Mouse (Mus musculus) cerebellum, postnatal 14 days (tissue): ENCODE measurements around the gene Gm4756.
"Not testable (repeated sequence)": the region's sequence is repeated elsewhere in the genome, so short reads cannot be mapped to it uniquely, and the experiment has no call there.

ENCODE experiments used
- DNase-seq, 2 experiments: peaks; one replicate each; pipeline ENCODE4 v3.0.0; 2021; ENCODE audit warnings: mixed read lengths in 2 of 2

The Gm4756 gene

DNA sequence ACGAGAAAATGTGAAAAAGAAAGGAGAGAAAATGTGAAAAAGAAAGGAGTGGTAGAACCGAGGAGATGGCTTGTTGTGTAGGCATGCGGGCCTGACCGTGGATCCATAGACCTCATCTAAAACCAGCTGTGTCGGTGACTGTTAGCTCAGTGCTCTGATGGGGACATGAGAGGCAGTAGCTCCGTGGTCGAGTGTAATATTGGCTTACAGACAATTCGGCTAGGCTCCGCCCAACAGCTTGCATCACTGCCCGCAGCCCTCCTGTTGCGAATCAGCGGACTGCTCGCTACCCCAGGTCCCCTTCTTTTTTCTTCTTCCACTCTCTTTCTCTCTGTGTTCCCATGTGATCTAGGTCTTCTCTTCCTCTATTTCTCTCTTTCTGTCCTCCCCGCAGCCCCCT lies 540 bp downstream of the Gm4756 start:
- no peak for DNase-seq

GRCm38 (mm10) chr12:72638025-72638424 lies 11.4 kb downstream of the Gm4756 start:
- DNase-seq: no peak

- no peak for DNase-seq
Measured at GRCm38 (mm10) chr12:72628751-72629150, 20.7 kb downstream of the Gm4756 start.

GRCm38 (mm10) chr12:72622853-72623496 lies 26.5 kb downstream of the Gm4756 start:
- no peak for DNase-seq

- DNase-seq: no peak
Measured at GRCm38 (mm10) chr12:72621441-72621840, 28.0 kb downstream of the Gm4756 start.

- peak; percentile 5 to 18 for DNase-seq
Measured at GRCm38 (mm10) chr12:72620856-72621255, 28.6 kb downstream of the Gm4756 start.

DNA sequence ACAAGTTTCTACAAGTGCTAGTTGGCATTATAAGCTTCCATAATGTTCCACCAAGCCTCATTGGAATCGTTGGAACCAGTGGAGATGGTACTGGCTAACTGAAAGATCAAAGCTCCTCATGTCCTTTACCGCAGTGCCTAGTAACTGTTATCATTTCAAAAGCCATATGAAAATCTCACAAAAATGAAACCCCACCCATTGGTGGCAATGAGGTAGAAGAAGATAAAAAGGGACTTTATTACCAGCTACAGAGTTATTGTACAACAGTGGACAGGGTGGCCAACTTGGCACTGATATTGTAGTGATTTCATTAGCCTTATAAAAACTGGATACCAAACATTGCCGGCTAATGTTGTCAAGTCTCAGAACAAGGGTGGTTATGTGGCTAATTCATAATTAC lies 37.4 kb downstream of the Gm4756 start:
- no peak for DNase-seq

GRCm38 (mm10) chr12:72598731-72599130 lies 50.7 kb downstream of the Gm4756 start:
- not testable (repeated sequence) for DNase-seq

DNA sequence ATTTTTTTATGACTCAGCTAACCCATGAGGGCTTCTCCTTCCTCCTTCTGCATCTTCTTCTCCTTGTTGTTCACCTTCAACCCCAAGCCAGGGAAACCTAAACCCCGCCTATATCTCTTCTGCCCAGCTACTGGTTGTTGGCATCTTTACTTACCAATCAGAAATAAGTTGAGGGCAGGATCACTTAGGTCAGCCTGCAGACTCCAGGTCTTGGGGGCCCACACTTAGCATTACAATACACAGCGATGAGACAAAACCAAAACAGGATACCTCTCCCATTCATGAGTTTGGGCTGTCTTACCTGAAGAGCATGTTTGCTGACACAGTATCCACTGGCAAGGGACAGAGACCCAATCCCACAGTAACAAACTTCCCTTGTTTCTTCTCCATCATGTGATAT lies 55.5 kb downstream of the Gm4756 start:
- DNase-seq: no peak

DNA sequence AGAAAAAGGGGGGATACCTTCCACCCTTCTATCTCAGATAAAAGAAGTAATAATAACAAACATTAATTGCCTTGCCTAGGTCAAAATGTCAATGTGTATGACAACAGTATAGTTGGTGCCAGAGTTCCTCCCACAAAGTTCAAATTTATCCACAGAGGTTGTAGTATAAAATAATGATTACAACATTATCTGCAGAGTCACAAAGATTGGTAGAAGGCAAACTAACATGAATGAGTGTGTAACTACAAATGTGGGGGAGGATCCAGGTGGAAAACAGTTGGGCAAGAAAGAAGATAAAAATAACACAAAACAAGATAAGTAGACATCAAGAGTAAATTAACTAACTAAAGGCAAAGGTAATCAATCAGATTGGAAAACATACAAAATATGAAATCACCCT lies 56.5 kb downstream of the Gm4756 start:
- DNase-seq: no peak

DNA sequence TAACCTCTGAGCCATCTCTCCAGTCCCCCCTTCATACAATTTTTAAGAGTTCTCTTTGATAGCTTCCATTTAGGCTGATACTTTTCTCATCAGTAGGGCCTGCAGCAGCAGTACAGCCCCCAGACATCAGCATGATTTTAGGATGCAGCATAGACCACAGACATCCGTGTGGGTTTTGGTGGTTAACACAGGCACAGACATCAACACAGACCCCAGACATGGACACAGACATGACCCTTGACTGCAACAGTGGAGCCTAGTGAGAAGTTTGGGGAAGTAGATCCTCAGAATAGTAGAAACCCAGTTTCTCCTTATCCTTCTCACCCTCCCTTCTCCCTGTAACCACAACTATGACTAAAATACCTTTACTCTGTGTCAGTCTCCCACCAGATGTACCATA lies 64.1 kb downstream of the Gm4756 start:
- no peak for DNase-seq

DNA sequence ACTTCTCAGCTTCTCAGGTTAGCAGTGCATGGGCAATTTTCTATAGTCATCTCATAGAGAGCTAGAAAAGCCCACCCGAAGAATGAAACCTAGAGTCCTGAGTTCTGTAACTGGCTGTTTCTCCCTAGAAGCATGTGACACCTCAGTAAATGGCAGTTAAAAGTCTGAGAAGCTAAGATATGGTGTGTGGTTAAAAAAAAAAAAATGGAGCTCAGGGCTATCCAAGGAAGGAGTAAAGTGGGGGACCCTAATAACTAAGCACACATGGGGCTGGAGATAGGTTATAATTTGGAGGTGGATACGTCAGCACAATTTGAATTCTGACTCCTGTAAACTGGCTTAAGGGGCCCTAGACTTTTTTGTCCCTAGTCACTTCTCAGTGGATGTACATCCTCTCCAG lies 66.4 kb downstream of the Gm4756 start:
- DNase-seq: no peak

- DNase-seq: no peak
Measured at GRCm38 (mm10) chr12:72582021-72582420, 67.4 kb downstream of the Gm4756 start.

GRCm38 (mm10) chr12:72564281-72564795 lies 85.1 kb downstream of the Gm4756 start:
- DNase-seq: no peak

- DNase-seq: no peak
Measured at GRCm38 (mm10) chr12:72554347-72554746, 95.1 kb downstream of the Gm4756 start.

DNA sequence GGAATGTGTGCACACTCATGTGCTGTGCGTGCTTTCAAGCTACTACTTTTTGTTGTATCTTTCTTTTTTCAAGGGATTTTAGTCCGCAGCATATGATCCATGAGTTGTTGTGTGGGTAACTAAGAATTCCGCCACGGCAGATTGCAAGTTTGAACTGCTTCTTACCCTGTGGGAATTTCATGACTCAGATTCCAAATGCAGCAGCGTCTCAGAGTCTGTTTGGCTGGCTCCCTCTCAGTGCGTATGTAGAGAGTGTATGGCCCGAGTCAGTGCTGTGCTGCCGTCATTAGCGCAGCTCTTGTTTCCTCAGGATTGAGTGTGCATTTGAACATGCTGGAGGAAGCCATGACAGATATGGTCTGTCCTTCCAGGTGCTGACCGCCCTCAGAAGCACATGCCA lies 110.9 kb downstream of the Gm4756 start:
- no peak for DNase-seq

DNA sequence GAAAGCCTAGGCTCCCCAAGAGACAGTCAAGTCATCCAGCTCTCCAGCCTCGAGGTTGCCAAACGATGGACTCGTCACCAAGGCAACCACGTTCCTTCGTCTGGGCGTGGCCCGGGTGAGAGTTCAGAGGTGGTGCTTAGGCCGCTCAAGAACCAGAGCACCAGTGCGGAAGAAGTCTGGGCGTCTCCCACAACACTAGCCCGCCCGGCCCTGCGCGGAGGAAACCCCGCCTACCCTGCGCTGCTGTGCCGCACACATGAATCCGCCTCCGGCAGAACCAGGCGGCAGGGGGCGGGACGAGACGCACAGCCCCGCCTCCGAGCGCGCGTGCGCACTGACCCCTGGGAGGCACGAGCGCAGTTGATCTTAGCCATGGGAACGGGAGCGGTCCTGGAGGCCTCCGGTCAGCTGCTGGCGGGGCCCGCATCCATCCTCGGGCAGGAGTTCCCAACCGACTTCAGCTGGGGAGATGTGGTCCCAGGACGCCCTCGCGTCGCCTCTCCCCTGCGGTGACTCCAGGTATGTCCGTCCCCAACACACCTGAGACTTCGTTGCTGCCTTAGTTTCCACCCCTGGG lies 113.4 kb downstream of the Gm4756 start, which contains the start of gene Pcnx4:
Gene Pcnx4 (plus strand): TSS at position 363 of the 577 bp plus-strand sequence.
- peak; percentile 97 to 98 for DNase-seq

GRCm38 (mm10) chr12:72535599-72535998 lies 113.9 kb downstream of the Gm4756 start:
- peak; percentile 42 for DNase-seq

DNA sequence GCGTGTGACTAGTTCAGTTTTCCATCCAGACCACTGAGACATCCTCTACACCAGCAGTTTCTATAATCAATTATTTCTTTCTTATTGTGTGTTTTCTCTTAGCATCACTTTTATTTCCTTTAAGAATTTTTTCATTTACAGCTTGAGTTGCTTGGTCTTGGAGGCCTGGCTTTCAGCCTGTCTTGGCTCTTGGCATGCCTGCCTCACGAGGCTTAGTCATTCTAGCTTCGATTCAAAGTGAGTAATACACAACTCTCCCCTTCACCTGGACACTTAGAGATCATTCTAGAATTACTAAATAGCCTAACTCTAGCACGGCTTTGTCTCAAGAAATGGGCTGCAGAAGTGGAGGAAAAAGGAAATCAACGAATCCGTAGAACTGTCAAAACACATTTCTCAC lies 115.5 kb downstream of the Gm4756 start:
- no peak for DNase-seq

DNA sequence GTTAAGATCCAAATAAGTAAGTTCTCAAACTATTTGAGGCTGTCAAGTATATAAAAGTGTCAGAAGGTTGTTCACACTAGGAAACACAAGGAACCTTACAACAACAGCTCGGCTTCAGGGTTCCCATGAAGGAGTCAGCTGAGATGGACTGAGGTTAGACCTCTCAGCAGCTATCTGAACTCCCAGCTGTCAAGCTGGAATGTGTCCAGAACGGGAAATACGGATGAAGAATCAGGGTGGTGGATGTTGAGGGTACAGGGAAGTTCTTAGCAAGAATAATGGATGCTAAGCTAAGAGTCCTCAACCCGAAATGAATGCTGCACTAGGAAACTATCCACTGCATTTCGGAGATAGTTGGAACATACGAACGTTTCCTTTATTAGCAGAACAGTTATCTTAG lies 117.2 kb downstream of the Gm4756 start:
- DNase-seq: no peak
